Mouse (Mus musculus) small intestine, adult 10 weeks (tissue): ENCODE results near the gene Slc2a1. TPM values are rescaled to one million over a fixed set of nuclear protein-coding genes. Genes with fewer than 3 reads are reported as not detected.

Source experiments
- polyA plus RNA-seq: library from polyadenylated mRNA; stranded (reverse); fragments of 350-450 nt; fragmentation: Illumina TruSeq; extraction: RNeasy Lipid Tissue Mini Kit (QIAGEN cat#74804); gene quantifications from one replicate; pipeline ENCODE4 v1.2.3, GENCODE M21; 2014; ENCODE audit warnings: low replicate concordance

Gene Slc2a1
- 1.3 TPM for polyA plus RNA-seq

GRCm38 (mm10) chr4:119108495-119109408, at the start of gene Slc2a1:
Gene Slc2a1, plus strand, starts transcription at chr4:119108711.

GRCm38 (mm10) chr4:119173851-119174453, 65.4 kb downstream of the Slc2a1 start, which contains the start of gene Zfp691:
Gene Zfp691, minus strand, starts transcription at chr4:119174195.

Other genes with a start within 250 kb of the Slc2a1 start
- not detected for gene Olfr1331, start 244.1 kb upstream of the Slc2a1 start, polyA plus RNA-seq
- gene Olfr1330, start 220.1 kb upstream of the Slc2a1 start, polyA plus RNA-seq: not detected
- not detected for gene Olfr1329, start 191.2 kb upstream of the Slc2a1 start, polyA plus RNA-seq
- not detected for gene Olfr1328, start 170.1 kb upstream of the Slc2a1 start, polyA plus RNA-seq
- not detected for gene Lao1, start 147.1 kb upstream of the Slc2a1 start, polyA plus RNA-seq
- gene Zfp691, start 65.5 kb downstream of the Slc2a1 start, polyA plus RNA-seq: not detected
- 0.74 TPM for gene Ermap, start 81.3 kb downstream of the Slc2a1 start, polyA plus RNA-seq
- gene Svbp, start 86.6 kb downstream of the Slc2a1 start, polyA plus RNA-seq: 4.6 TPM
- gene Tmem269, start 109.5 kb downstream of the Slc2a1 start, polyA plus RNA-seq: 0.52 TPM
- 2.0 TPM for gene AU022252, start 124.0 kb downstream of the Slc2a1 start, polyA plus RNA-seq
- 1.2 TPM for gene P3h1, start 124.2 kb downstream of the Slc2a1 start, polyA plus RNA-seq
- gene Cldn19, start 146.7 kb downstream of the Slc2a1 start, polyA plus RNA-seq: not detected
- 684 TPM for gene Ybx1, start 185.9 kb downstream of the Slc2a1 start, polyA plus RNA-seq
- gene Ppih, start 211.8 kb downstream of the Slc2a1 start, polyA plus RNA-seq: 28.3 TPM